Mouse (Mus musculus) ES-E14 (cell line): ENCODE data around the gene Gabpb2.
A peak's percentile ranks its signal among the peaks of the same experiment; 100 is the strongest.

ENCODE experiments used
- CHD2 ChIP-seq: IDR thresholded peaks from 2 replicates; pipeline ENCODE4 v1.6.1; 2014; ENCODE audit warnings: mild to moderate bottlenecking, low read depth, low read length, inconsistent platforms
- HCFC1 ChIP-seq: IDR thresholded peaks from 2 replicates; pipeline ENCODE4 v1.6.1; 2012; ENCODE audit warnings: low read length, inconsistent platforms, borderline replicate concordance; ENCODE audit not compliant: insufficient read depth
- MAFK ChIP-seq: IDR thresholded peaks from 2 replicates; pipeline ENCODE4 v1.6.1; 2014; ENCODE audit warnings: mild to moderate bottlenecking, low read depth, low read length, inconsistent platforms; ENCODE audit not compliant: insufficient read depth
- ZC3H11A ChIP-seq: IDR thresholded peaks from 2 replicates; pipeline ENCODE4 v1.6.1; 2012; ENCODE audit warnings: low read depth, mild to moderate bottlenecking, inconsistent platforms, low read length, borderline replicate concordance

DNA sequence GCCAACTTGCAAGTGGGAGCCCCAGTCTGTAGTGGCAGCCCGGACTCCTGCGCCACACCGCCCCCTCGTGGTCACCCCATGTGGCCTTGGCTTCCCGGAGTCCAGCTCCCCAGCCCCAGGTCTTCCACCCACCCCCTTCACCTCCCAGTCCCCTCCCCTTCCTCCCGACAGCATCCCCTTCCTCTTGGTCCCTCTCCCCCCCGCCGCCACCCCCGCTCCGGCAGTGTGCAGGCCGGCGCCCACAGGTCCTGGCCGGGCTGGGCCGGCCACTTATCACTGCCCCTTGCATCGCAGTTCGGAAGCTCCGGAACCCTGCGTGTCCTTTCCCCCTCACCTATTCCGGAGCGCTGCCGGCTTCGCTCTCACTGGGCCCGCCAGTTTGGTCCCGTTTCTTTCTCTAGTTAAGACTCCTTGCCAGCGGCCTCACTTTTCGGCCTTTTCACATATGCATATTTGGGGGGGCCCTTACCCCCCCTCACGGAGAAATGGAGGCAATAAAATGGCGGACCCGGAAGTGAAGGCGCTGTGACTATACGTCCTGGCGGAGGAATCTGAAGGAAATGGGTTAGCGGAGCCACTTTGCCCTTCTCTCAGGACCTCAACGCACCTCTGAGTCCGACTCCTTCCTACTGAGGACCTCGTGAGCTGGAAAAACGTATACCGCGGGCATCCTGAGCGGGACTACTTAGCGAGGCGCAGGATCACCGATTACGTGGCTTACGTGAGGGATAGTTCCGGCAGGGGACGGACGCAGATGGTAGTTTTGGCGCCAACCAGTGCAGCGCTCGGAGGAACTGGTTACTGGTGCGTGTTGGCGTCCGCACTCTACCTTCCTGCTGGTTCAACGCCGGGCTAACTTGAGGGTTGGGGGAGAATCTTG lies at the start of gene Gabpb2:
- TF ChIP-seq ZC3H11A (no peak), CHD2 (peak; percentile 88), HCFC1 (peak; percentile 79), MAFK (no peak)
